Mouse (Mus musculus): ENCODE data around the gene Htt. TPM values are rescaled to one million over a fixed set of nuclear protein-coding genes. Genes with fewer than 3 reads are reported as not detected.
A peak's percentile ranks its signal among the peaks of the same experiment; 100 is the strongest.
"Not testable (repeated sequence)": the region's sequence is repeated elsewhere in the genome, so short reads cannot be mapped to it uniquely, and the experiment has no call there.

Htt gene
- polyA plus RNA-seq (2016; fragmentation: Nextera tagmentation; extraction: Ambion mirVana) = 13.2 and 17.1 TPM in 2 replicates

- Histone ChIP-seq H3K36me3 (peaks cover 14% of the 10 kb centered on the region), H3K27me3 (ENCODE audit: low read depth, poor library complexity, severe bottlenecking) (no peaks in the 10 kb centered on the region), H3K4me3 (peak within 1 kb of the TSS; percentile 100), H3K4me1 (peaks cover 20% of the 10 kb centered on the region), H3K27ac (replicated peaks) (peak within 1 kb of the TSS; percentile 95), H3K9me3 (replicated peaks) (0 out of 2 replicates have a peak, but pooled peaks cover 3% of the 10 kb centered on the region)
- DNase-seq (ENCODE audit: low spot score) = peak; percentile 98
- WGBS = under 1% methylated on average over 35 of the region's 35 CpGs
These were observed at the start of gene Htt for GRCm38 (mm10) chr5:34761509-34761908. TSS of gene Htt (plus strand) at chr5:34761740.

GRCm38 (mm10) chr5:34714371-34714770 is 47.2 kb upstream of the Htt start:
- 86% methylated on average over 3 of the region's 3 CpGs for WGBS
- DNase-seq (ENCODE audit: low spot score); H3K4me3 ChIP-seq; H3K27ac ChIP-seq (replicated peaks); H3K9me3 ChIP-seq (replicated peaks); H3K36me3 ChIP-seq; H3K27me3 ChIP-seq (ENCODE audit: low read depth, poor library complexity, severe bottlenecking); H3K4me1 ChIP-seq: not testable (repeated sequence)

- no peak for DNase-seq (ENCODE audit: low spot score)
- Histone ChIP-seq H3K4me3 (no peak overlapping the region), H3K4me1 (no peaks in the 10 kb centered on the region), H3K27ac (replicated peaks) (no peak overlapping the region), H3K9me3 (replicated peaks) (no peaks in the 10 kb centered on the region), H3K36me3 (no peaks in the 10 kb centered on the region), H3K27me3 (ENCODE audit: low read depth, poor library complexity, severe bottlenecking) (no peaks in the 10 kb centered on the region)
- 85% methylated on average over 5 of the region's 5 CpGs for WGBS
These were observed 46.7 kb upstream of the Htt start for GRCm38 (mm10) chr5:34714816-34715215.

GRCm38 (mm10) chr5:34729141-34729540 is 32.4 kb upstream of the Htt start:
- no peak overlapping the region for H3K4me3 ChIP-seq
- H3K36me3 ChIP-seq = no peaks in the 10 kb centered on the region
- no peaks in the 10 kb centered on the region for H3K27me3 ChIP-seq (ENCODE audit: low read depth, poor library complexity, severe bottlenecking)
- DNase-seq (ENCODE audit: low spot score) = no peak
- H3K27ac ChIP-seq (replicated peaks) = no peak overlapping the region
- H3K4me1 ChIP-seq = no peaks in the 10 kb centered on the region
- H3K9me3 ChIP-seq (replicated peaks) = no peaks in the 10 kb centered on the region

- no peak overlapping the region for H3K4me3 ChIP-seq
- H3K4me1 ChIP-seq = no peaks in the 10 kb centered on the region
- 83% methylated on average over 1 of the region's 1 CpGs for WGBS
- no peak for DNase-seq (ENCODE audit: low spot score)
- no peak overlapping the region for H3K27ac ChIP-seq (replicated peaks)
- no peaks in the 10 kb centered on the region for H3K36me3 ChIP-seq
- no peaks in the 10 kb centered on the region for H3K9me3 ChIP-seq (replicated peaks)
- H3K27me3 ChIP-seq (ENCODE audit: low read depth, poor library complexity, severe bottlenecking) = no peaks in the 10 kb centered on the region
These were observed 31.3 kb upstream of the Htt start for GRCm38 (mm10) chr5:34730255-34730654.

GRCm38 (mm10) chr5:34751477-34751876 is 10.1 kb upstream of the Htt start:
- Histone ChIP-seq H3K27ac (replicated peaks) (no peak overlapping the region), H3K27me3 (ENCODE audit: low read depth, poor library complexity, severe bottlenecking) (no peaks in the 10 kb centered on the region), H3K36me3 (no peaks in the 10 kb centered on the region), H3K4me1 (no peaks in the 10 kb centered on the region), H3K9me3 (replicated peaks) (no peaks in the 10 kb centered on the region), H3K4me3 (no peak overlapping the region)
- no peak for DNase-seq (ENCODE audit: low spot score)
- whole genome bisulfite sequencing = 66% methylated on average over 3 of the region's 3 CpGs

GRCm38 (mm10) chr5:34758762-34759161 is 2.8 kb upstream of the Htt start:
- Histone ChIP-seq H3K4me1 (peaks cover 20% of the 10 kb centered on the region), H3K36me3 (peaks cover 2% of the 10 kb centered on the region), H3K9me3 (replicated peaks) (0 out of 2 replicates have a peak, but pooled peaks cover 3% of the 10 kb centered on the region), H3K27ac (replicated peaks) (no peak overlapping the region), H3K4me3 (no peak overlapping the region), H3K27me3 (ENCODE audit: low read depth, poor library complexity, severe bottlenecking) (no peaks in the 10 kb centered on the region)
- WGBS = 93% methylated on average over 1 of the region's 1 CpGs
- no peak for DNase-seq (ENCODE audit: low spot score)

- Histone ChIP-seq H3K36me3 (peaks cover 10% of the 10 kb centered on the region), H3K4me3 (peak overlapping the region; percentile 100), H3K27ac (replicated peaks) (peak overlapping the region; percentile 95), H3K4me1 (peaks cover 20% of the 10 kb centered on the region), H3K27me3 (ENCODE audit: low read depth, poor library complexity, severe bottlenecking) (no peaks in the 10 kb centered on the region), H3K9me3 (replicated peaks) (0 out of 2 replicates have a peak, but pooled peaks cover 3% of the 10 kb centered on the region)
- WGBS = 1% methylated on average over 19 of the region's 19 CpGs
- no peak for DNase-seq (ENCODE audit: low spot score)
These were observed 561 bp upstream of the Htt start for GRCm38 (mm10) chr5:34760850-34761508.

GRCm38 (mm10) chr5:34761934-34762611 is 533 bp downstream of the Htt start:
- H3K27ac ChIP-seq (replicated peaks) = peak overlapping the region; percentile 95
- DNase-seq (ENCODE audit: low spot score) = peak; percentile 66
- H3K4me1 ChIP-seq = peaks cover 20% of the 10 kb centered on the region
- no peaks in the 10 kb centered on the region for H3K27me3 ChIP-seq (ENCODE audit: low read depth, poor library complexity, severe bottlenecking)
- 0 out of 2 replicates have a peak, but pooled peaks cover 3% of the 10 kb centered on the region for H3K9me3 ChIP-seq (replicated peaks)
- whole genome bisulfite sequencing = under 1% methylated on average over 53 of the region's 54 CpGs
- peaks cover 14% of the 10 kb centered on the region for H3K36me3 ChIP-seq
- peak overlapping the region; percentile 100 for H3K4me3 ChIP-seq

- H3K27ac ChIP-seq (replicated peaks) = no peak overlapping the region
- no peaks in the 10 kb centered on the region; the same call in 1 of the 2 replicates for H3K9me3 ChIP-seq (replicated peaks)
- H3K36me3 ChIP-seq = peaks cover 13% of the 10 kb centered on the region
- 98% methylated on average over 3 of the region's 3 CpGs for WGBS
- no peaks in the 10 kb centered on the region for H3K4me1 ChIP-seq
- H3K27me3 ChIP-seq (ENCODE audit: low read depth, poor library complexity, severe bottlenecking) = no peaks in the 10 kb centered on the region
- no peak for DNase-seq (ENCODE audit: low spot score)
- no peak overlapping the region for H3K4me3 ChIP-seq
These were observed 10.3 kb downstream of the Htt start for GRCm38 (mm10) chr5:34771818-34772217.

- Histone ChIP-seq H3K4me3 (no peak overlapping the region), H3K9me3 (replicated peaks) (no peaks in the 10 kb centered on the region; the same call in 1 of the 2 replicates), H3K27ac (replicated peaks) (no peak overlapping the region), H3K36me3 (peaks cover 13% of the 10 kb centered on the region), H3K27me3 (ENCODE audit: low read depth, poor library complexity, severe bottlenecking) (no peaks in the 10 kb centered on the region), H3K4me1 (no peaks in the 10 kb centered on the region)
- no peak for DNase-seq (ENCODE audit: low spot score)
- WGBS = 91% methylated on average over 4 of the region's 4 CpGs
These were observed 11.2 kb downstream of the Htt start for GRCm38 (mm10) chr5:34772696-34773245.

GRCm38 (mm10) chr5:34773392-34773791 is 11.9 kb downstream of the Htt start:
- no peaks in the 10 kb centered on the region; the same call in 1 of the 2 replicates for H3K9me3 ChIP-seq (replicated peaks)
- no peak overlapping the region for H3K4me3 ChIP-seq
- peaks cover 13% of the 10 kb centered on the region for H3K36me3 ChIP-seq
- H3K4me1 ChIP-seq = no peaks in the 10 kb centered on the region
- 98% methylated on average over 2 of the region's 2 CpGs for WGBS
- H3K27ac ChIP-seq (replicated peaks) = no peak overlapping the region
- no peaks in the 10 kb centered on the region for H3K27me3 ChIP-seq (ENCODE audit: low read depth, poor library complexity, severe bottlenecking)
- DNase-seq (ENCODE audit: low spot score) = no peak

GRCm38 (mm10) chr5:34785027-34785426 is 23.5 kb downstream of the Htt start:
- no peaks in the 10 kb centered on the region for H3K9me3 ChIP-seq (replicated peaks)
- H3K27me3 ChIP-seq (ENCODE audit: low read depth, poor library complexity, severe bottlenecking) = no peaks in the 10 kb centered on the region
- DNase-seq (ENCODE audit: low spot score) = no peak
- no peaks in the 10 kb centered on the region for H3K4me1 ChIP-seq
- peaks cover 75% of the 10 kb centered on the region for H3K36me3 ChIP-seq
- WGBS = 91% methylated on average over 3 of the region's 3 CpGs
- no peak overlapping the region for H3K27ac ChIP-seq (replicated peaks)
- H3K4me3 ChIP-seq = no peak overlapping the region
